Mouse (Mus musculus) c-Kit-negative CD71-positive TER-119-positive erythroid progenitor cells, embryonic 14.5 days (primary cell): ENCODE results near the gene Fbp1.
A peak's percentile ranks its signal among the peaks of the same experiment; 100 is the strongest.
"Not testable (repeated sequence)": the region's sequence is repeated elsewhere in the genome, so short reads cannot be mapped to it uniquely, and the experiment has no call there.

ENCODE experiments used
- DNase-seq: peaks from one replicate; pipeline ENCODE4 v3.0.0-alpha.2; 2013; ENCODE audit warnings: low read depth, low spot score

Gene Fbp1

DNA sequence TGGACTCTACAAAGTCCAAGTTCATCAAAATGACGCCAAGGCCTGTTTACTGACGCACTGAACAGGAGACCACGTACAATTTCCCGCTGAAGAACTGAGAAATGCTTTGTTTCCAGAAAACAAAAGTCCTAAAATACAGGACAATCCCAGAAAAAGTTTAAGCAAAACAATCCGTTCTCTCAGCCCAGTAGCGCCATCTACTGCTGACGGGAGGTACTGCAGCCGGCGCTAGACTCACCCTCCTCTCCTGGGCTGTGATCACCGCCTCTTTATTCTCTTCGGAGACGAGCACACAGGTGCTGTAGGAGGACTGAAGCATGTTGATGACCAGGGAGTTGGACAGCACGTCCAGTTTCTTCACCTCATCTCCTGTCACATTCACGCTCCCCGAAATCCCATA lies 33.4 kb downstream of the Fbp1 start:
- peak; percentile 28 for DNase-seq

DNA sequence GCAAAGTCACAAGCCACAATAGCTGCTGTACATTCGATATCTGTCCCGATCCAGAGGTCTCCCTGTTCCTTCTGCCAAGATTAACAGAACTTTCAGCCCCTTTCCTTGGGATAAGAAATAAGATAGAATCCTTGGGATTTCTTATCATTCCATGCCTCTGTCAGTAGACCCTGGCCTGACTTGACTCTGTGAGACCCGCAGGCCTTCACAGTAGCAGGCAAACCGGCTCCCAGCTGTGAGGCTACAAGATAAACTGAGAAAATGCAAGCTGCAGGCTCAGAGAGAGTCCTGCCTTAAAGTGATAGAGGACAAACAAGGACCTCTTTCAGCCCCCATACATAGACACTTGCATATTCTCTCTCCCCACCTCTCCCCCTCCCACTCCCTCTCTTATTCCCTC lies 54.7 kb downstream of the Fbp1 start:
- no peak for DNase-seq

DNA sequence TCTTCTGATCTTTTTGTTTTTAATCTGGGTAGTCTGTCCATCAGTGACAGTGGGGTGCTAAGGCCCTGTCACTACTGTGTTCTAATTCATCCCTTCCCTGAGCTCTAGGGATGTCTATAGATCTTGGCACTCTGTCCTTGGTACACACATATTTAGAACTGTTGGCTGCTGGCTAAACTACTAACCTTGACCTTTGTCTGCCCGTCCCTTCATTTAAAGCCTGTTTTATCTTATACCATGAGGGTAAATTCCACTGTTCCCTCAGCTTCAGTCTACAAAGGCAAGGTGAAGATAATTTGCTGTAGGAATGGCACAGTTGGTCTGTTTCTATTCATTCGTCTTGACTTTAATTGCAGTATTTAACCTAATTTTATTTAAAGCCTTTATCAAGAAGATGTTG lies 55.8 kb downstream of the Fbp1 start:
- DNase-seq = no peak

DNA sequence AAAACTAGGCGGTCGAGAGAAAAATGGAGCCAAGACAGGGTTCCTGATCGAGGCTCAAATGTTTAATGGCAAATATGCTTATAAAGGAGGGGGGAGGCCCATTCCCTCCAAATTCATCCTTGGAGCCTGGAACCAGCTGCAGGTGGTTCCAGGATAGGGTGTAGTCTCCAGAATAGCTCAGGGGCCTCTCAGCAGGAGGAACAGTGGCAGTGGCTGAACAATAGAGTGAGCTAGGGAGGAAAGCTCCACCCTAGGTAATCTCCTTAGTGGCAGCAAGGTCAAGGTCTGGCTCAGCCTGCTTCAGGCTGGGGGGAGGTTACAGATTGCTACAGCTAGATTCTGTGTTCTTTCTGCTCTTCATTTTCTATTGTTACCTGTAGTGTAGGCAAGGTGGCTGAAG lies 72.4 kb downstream of the Fbp1 start:
- not testable (repeated sequence) for DNase-seq
